Mouse (Mus musculus) liver, postnatal 0 days (tissue): Measurements from ENCODE around the gene Macf1.

Experiments
- CTCF ChIP-seq: sonication (generic); IDR thresholded peaks from 2 replicates; pipeline ENCODE4 v1.5.1; 2016; ENCODE audit warnings: antibody characterized with exemption, low read depth
- EP300 ChIP-seq: IDR thresholded peaks from 2 replicates; pipeline ENCODE4 v1.6.1; 2016; ENCODE audit warnings: antibody characterized with exemption, low read depth, mild to moderate bottlenecking

DNA sequence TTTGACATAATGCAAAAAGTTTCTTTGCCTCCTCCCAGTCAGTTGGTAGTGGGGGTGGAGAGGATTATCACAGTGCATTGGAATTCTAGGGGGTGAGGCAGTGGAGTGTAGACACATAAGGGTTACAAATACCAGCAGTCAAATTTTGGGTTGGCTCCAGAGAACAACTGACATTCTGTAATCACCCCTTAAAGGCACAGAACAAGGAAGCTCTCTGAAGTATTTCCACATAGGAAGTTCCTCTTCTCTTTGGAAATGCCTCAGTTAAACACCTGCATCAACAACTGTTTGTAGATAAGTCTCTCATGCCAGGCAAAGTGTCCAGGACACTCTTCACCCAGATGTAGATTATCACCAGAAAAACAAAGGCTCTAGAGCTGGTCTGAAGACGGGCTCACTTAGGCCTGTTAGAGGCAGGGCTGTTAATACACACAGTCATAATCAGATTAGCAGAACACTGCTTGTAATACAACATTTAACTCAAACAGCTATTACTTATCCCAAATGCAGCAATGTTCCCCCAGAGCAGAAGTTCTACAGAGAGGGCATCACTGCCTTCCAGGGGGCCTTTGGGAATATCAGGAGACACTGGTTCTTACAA lies 258.4 kb downstream of the Macf1 start:
- no peak for TF ChIP-seq CTCF
- TF ChIP-seq EP300: no peak
